Mouse (Mus musculus) ES-E14 (cell line): ENCODE measurements around the gene Tmem170b.

Experiments used
- CHD2 ChIP-seq: IDR thresholded peaks from 2 replicates; pipeline ENCODE4 v1.6.1; 2014; ENCODE audit warnings: mild to moderate bottlenecking, low read depth, low read length, inconsistent platforms
- HCFC1 ChIP-seq: IDR thresholded peaks from 2 replicates; pipeline ENCODE4 v1.6.1; 2012; ENCODE audit warnings: low read length, inconsistent platforms, borderline replicate concordance; ENCODE audit not compliant: insufficient read depth
- MAFK ChIP-seq: IDR thresholded peaks from 2 replicates; pipeline ENCODE4 v1.6.1; 2014; ENCODE audit warnings: mild to moderate bottlenecking, low read depth, low read length, inconsistent platforms; ENCODE audit not compliant: insufficient read depth
- ZNF384 ChIP-seq: IDR thresholded peaks from 2 replicates; pipeline ENCODE4 v1.6.1; 2012; ENCODE audit warnings: low read depth, low read length, inconsistent platforms

GRCm38 (mm10) chr13:41680854-41681549 is 75.3 kb downstream of the Tmem170b start:
- TF ChIP-seq HCFC1 (no peak), MAFK (no peak), ZNF384 (no peak), CHD2 (no peak)
